Mouse (Mus musculus): ENCODE measurements around the gene Serinc1.

- TF ChIP-seq POLR2A (IDR thresholded peaks at IDR 0.05; ENCODE audit: borderline replicate concordance, low read depth, low read length) (no peak), CTCF (IDR thresholded peaks at IDR 0.05; ENCODE audit: low read depth, low read length) (no peak)
Observed at GRCm38 (mm10) chr10:57514616-57515015, 17.7 kb downstream of the Serinc1 start.
